Mouse (Mus musculus): Measurements from ENCODE around the gene Nectin4.
A peak's percentile ranks its signal among the peaks of the same experiment; 100 is the strongest.

Nectin4 gene

DNA sequence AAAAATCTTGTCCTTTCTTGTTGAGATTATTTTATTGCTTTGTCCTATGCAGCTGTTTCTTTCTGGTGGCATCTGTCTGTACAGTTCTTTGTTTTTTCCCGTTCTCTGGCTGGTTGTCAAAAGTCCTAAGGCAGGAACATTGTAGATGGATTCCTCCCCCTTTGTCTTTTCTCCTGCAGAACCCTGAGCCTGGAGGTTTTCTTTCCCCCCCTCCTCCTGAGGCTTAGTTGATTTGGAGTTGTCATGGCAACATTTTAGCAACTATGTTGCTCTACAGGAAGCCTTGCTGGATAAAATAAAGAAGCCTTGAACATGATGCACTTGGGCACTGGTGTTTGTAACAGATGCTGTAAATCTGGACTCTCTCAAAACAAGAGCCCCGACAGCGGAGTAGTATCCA, 42.5 kb downstream of the Nectin4 start:
- no peak for DNase-seq

DNA sequence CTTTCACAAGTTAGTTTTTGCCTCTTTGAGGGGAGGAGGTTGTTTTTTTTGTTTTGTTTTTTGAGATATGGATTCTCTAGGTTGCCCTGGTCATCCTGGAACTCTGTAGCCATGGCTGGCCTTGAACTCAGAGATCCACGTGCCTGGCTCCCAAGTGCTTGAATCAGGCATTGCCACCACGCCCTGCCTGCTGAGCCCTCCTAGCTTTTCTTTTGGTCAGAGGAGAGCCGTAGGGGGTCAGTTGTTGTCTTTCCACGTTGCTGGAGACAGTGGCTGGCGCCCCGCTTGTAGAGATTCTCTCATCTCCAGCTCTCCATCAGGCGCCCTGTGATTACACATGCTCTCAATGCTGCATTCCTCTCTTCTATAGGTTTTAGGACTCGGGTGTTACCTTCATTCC, 43.7 kb downstream of the Nectin4 start:
- no peak for DNase-seq

DNA sequence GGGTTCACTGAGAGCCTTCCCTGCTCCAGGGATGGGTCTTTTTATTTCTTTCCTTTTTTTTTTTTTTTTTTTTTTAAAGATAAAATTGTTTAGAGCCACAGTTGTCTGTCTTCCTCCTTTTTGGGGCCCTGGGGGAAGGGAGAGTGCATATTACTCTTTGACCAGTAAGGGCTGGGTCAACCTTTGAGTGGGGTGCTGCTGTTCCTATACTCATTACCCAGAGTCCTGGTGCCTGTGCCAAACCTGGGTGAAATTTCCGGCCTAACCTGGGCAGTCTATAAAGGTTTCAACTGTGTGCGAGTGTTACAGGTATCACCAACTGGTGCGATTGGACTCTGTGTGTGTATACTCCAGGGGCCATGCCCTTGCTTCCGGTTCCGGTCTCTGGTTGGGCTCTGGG, 48.8 kb downstream of the Nectin4 start, which contains the start of gene Tstd1:
Gene Tstd1, plus strand, starts transcription at position 213 of the 400 bp plus-strand sequence.
- no peak for DNase-seq

DNA sequence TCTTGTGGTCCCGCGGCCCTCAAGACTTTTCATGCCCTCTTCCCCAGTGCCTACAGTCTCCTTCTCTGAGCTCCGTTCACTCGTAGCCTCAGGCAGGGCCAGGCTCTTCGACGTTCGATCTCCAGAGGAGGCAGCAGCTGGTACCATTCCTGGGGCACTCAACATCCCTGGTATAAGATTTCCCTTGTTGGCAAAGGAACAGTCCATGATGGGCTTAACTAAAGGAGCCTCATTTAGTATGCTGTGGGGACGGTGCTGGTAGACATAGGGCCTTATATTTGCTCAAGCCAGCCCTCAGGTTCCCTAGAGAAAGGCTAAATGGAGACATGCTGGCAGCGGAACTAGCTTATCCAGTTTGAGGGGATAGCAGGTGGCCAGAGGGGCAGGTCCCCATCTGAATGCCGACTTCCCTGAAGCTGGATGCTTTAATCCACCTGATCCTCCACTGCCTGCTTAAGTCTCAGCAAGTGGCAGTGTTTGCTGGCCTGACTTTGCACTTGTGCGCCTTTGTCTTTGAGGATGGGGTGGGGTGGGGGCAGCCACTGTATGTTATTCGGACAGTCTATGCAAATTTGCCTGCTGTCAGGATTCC, 49.5 kb downstream of the Nectin4 start:
- no peak for DNase-seq

DNA sequence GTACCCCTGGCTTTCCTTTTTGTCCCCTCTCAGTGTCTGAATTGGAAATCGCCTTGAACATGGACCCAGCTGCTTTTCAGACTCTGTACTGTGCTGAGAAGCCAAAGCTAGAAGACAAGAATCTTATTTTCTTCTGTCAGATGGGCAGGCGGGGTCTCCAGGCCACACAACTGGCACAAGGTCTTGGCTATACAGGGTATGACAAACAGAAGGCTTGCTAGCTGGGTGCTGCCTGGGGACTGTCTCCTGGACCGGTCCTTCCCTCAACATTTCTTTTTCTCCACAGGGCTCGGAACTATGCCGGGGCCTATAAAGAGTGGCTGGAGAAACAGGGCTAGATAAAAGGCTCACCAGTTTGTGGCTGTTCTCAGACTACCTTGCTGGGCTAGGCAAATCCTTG, 50.0 kb downstream of the Nectin4 start:
- DNase-seq, result no peak

DNA sequence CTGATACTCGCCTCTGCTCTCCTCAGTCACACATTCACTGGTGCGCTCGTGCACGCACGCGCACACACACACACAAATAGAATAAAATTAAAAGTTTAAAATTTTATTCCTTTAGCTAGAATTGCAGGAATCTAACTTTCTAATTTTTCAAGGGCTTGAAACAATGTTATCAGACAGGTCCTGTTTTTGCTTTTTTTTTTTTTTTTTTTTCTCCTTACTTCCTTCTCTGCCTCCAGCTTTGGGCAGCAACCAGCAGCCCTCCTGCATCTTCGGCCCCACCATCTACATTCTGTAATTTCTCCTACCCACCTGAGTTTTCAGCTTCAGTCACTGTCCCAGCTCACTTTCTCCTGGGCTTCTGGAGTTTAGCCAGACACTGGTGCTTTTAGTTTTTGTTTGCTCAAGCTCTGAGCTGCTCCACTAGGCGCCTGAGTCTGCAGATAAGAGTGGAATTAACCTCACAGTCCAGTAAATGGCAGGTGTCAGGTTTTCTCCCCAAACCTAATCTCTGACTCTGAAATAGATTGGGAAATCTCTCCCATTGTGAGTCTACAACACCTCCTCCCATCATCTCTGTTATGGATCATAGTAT, 52.7 kb downstream of the Nectin4 start:
- no peak for DNase-seq

DNA sequence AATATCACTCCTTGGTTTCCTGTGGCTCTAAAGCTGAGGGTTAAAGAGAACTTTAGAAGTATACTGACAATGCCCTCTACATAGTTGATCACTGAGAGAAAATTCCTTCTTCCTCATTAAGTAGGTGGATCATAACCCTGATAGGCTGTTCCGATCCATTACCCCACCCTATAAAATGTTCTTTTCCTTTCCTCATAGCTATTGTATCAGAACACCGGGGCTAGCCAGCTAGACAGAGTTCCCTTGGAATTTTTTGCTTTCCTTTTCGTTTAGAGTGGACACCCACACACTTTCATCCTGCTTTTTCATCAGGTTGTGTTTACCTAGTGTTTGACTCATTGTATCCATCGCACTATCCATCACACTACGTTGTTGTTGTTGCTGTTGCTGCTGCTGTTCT, 54.7 kb downstream of the Nectin4 start:
- DNase-seq, result no peak

DNA sequence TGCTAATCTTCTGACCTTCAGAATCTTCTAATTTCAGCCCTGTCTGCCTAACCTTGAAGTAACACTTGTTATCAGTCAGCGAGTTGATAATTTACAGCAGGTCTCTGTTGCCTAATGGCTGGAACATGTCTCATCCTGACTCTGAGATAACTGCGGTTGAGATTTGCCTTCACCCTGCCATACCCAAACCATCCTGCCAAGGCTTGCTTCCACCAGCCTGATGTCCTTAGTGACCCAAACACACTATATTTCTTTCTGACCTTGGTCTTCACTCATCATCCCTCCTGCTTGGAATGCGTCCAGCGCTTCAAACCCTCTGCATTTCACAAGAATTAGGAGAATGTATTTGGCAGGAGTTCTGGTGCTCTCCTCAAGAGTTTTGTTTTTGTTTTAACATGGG, 55.2 kb downstream of the Nectin4 start:
- no peak for DNase-seq

DNA sequence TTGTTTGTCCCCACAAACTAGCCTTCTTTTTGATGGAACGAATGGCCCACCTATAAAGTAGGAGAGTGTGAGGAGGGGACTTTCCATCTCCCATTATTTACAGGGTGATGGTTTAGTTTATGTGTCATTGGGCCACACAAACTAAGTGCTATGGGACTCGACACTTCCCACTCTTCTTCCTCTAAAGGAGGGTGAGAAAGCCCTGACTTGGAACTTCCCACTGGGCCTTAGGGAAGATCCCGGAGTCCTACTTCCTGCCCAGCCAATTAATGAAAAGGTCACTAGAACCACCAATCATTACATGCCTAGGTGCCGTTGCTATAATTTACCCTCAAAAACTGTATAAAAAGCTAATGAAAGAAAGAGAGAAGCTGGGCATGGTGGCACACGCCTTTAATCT, 62.3 kb downstream of the Nectin4 start:
- DNase-seq, result no peak

DNA sequence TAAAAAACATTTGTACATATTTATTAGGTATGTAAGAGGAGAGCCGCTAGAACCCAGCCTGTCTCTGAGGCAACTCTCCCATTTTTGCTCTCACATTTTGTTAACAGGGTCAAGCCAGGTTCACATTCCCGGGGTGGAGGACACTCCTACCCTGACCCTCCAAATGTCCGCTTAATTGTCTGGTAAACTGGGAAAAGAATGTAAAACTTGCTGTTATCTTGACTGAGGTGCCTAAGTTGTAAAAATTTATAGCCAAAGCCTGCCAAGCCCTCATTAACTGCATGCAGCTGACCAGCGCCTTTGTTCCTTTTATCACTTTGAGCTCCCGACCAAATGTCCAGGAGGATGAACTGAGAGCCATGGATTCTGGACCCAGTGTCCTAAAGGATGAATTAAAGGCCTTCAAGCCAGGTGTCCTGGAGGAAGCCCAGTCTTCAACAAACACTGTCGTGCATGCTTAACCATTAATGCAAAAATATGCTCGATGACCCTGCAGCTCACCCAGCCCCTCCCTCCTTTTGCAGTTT, 65.5 kb downstream of the Nectin4 start:
- DNase-seq, result no peak

DNA sequence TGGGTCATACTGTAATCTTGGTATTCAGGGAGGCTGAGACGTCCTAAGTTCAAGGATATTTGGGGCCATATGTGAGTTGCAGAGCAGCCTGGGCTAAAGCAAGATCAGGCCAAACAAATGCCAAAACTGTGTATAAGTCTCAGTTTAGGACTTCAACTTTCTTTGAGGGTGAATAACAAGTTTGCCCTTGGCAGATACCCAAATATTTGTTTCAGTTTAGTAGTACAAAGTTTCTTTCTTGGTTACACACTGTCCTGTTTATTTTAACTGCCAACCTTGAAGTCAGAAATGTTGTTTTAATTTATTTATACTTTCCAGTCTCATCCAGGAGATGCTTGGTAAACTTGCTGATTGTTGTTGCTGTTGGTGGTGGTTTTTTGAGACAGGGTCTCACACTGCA, 66.1 kb downstream of the Nectin4 start:
- no peak for DNase-seq

DNA sequence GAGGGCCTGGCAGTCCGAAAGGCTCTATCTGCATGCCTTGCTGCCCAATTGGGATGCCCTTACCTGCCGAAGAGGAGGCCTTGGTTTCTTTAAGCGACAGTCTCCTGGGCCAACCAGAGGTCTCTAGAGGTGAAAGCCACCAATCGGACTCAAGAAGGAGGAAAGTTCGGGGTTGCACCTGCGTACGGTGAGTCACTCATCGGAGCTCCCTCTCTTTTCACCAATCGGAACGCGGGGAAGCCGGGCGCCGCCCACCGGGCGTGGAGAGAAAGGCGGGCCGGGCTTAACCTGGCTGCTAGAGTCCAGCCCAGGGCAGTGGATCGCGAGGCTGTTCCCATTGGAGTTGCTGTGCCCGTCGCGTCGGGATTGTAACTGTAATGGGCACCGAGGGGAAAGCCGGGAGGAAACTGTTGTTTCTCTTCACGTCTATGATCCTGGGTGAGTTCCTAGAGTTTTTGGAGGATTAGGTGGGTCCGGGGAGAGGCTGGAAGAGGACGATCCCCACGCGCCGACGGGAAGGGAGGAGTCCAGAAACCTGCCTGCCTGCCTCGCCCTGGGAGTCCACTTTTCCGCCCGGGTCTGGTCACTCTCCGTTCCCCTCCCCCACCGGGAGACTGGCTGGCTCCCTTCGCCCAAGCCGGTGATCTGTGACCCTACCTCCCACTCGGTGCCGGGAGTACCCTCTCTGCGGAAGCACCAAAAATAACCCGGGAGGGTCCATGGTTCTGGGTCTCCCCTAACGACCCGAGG, 67.5 kb downstream of the Nectin4 start, which contains the start of gene F11r:
Gene F11r, plus strand, starts transcription at position 272 of the 750 bp plus-strand sequence.
- peak; percentile 66 for DNase-seq
